Mouse (Mus musculus): Measurements from ENCODE around the gene Mmp9. TPM values are rescaled to one million over a fixed set of nuclear protein-coding genes. Genes with fewer than 3 reads are reported as not detected.

Gene Mmp9
- polyA plus RNA-seq, 1 experiment, result 8.1 TPM

DNA sequence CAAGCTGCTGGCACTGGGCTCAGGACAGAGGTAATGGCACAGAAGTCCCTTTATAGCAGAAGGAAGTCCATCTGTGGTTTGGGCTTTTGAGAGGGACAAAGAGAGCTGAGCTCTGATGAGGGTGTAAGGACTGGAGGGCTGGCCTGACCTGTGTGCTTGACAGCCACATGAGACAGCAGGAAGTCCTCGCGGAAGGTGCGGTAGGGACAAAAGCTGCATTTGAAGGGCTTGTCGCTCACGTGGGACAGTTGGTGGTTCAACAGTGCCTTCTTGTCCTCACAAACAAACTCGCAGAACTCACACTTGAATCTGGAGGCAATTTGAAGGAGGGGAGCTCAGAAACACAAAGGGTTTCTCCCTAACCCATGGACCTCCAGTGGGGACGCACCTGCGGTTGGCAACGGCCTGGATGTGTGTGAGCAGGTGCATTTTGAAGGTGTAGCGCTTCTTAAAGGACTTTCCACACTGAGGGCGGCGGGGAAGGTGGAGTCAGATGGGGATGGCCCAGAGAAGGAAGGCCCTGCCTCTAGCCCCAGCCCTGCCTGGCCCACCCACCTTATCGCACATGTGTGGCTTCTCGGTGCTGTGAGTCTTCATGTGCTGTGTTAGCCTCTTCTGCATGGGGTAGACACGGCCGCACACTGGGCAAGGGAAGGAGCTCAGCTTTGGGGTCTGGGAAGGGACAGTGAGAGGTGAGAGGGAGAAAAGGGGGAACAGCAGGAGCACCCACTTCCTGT, 40.7 kb upstream of the Mmp9 start:
- no peak for TF ChIP-seq CTCF (IDR thresholded peaks at IDR 0.05; ENCODE audit: borderline replicate concordance, insufficient read depth, low read length)
- no peak for TF ChIP-seq POLR2A (IDR thresholded peaks at IDR 0.05; ENCODE audit: low read depth, low read length)
- no peak overlapping the region for H3K27ac ChIP-seq (ENCODE audit: insufficient read depth, low read length)
- no peaks in the 10 kb centered on the region for H3K4me1 ChIP-seq (ENCODE audit: control insufficient read depth, insufficient read depth, low read length)
- no peak overlapping the region for H3K4me3 ChIP-seq (ENCODE audit: insufficient read depth, low read length)

DNA sequence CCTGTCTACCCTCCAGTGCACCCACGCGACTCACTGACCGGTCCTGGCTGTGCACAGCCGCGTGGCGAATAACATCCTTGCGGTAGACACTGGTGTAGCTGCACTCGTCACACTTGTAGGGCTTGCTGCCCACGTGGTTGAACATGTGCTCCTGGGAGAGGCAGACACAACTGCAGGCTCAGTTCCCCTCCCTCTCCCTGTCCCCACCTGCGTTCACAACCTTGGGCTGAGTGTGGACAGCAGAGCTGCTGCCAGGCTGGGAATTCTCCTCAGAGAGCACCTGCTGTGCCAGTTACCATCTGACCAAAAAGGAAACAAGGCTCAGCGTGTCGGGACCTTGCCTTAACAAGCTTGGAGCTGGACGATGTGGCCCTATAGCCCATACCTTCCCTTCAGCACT, 39.2 kb upstream of the Mmp9 start:
- no peak for TF ChIP-seq POLR2A (IDR thresholded peaks at IDR 0.05; ENCODE audit: low read depth, low read length)
- TF ChIP-seq CTCF (IDR thresholded peaks at IDR 0.05; ENCODE audit: borderline replicate concordance, insufficient read depth, low read length), result no peak
- Histone ChIP-seq H3K4me1 (ENCODE audit: control insufficient read depth, insufficient read depth, low read length) (no peaks in the 10 kb centered on the region), H3K4me3 (ENCODE audit: insufficient read depth, low read length) (no peak overlapping the region), H3K27ac (ENCODE audit: insufficient read depth, low read length) (no peak overlapping the region)

- Histone ChIP-seq H3K4me1 (ENCODE audit: control insufficient read depth, insufficient read depth, low read length) (no peaks in the 10 kb centered on the region), H3K4me3 (ENCODE audit: insufficient read depth, low read length) (no peak overlapping the region), H3K27ac (ENCODE audit: insufficient read depth, low read length) (no peak overlapping the region)
- TF ChIP-seq POLR2A (IDR thresholded peaks at IDR 0.05; ENCODE audit: low read depth, low read length) (no peak), CTCF (IDR thresholded peaks at IDR 0.05; ENCODE audit: borderline replicate concordance, insufficient read depth, low read length) (no peak)
Observed at GRCm38 (mm10) chr2:164903496-164903895, 37.1 kb upstream of the Mmp9 start.

GRCm38 (mm10) chr2:164906071-164906470, 34.5 kb upstream of the Mmp9 start:
- H3K27ac ChIP-seq (ENCODE audit: insufficient read depth, low read length), result no peak overlapping the region
- TF ChIP-seq CTCF (IDR thresholded peaks at IDR 0.05; ENCODE audit: borderline replicate concordance, insufficient read depth, low read length) (no peak), POLR2A (IDR thresholded peaks at IDR 0.05; ENCODE audit: low read depth, low read length) (no peak)
- no peak overlapping the region for H3K4me3 ChIP-seq (ENCODE audit: insufficient read depth, low read length)
- H3K4me1 ChIP-seq (ENCODE audit: control insufficient read depth, insufficient read depth, low read length), result no peaks in the 10 kb centered on the region

DNA sequence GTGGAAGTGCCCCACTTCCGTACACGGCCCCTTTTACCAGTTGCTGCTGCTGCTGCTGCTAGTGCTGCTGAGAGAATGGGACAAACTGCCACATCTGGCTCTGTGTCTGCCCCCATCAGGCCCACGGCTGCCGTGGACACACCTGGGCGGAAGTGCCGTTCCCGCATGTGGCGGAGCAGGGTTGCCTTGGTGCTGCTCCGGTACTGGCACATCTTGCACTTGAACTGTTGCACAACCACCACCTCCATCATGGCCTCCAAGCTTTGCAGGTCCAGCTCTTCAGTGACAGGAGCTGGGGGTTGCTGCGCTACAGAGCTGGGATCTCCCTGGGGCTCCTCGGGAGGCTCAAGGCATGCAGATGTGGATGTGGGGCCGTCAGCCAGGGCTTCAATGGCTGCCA, 33.1 kb upstream of the Mmp9 start:
- no peak overlapping the region for H3K27ac ChIP-seq (ENCODE audit: insufficient read depth, low read length)
- TF ChIP-seq CTCF (IDR thresholded peaks at IDR 0.05; ENCODE audit: borderline replicate concordance, insufficient read depth, low read length) (no peak), POLR2A (IDR thresholded peaks at IDR 0.05; ENCODE audit: low read depth, low read length) (no peak)
- no peak overlapping the region for H3K4me3 ChIP-seq (ENCODE audit: insufficient read depth, low read length)
- no peaks in the 10 kb centered on the region for H3K4me1 ChIP-seq (ENCODE audit: control insufficient read depth, insufficient read depth, low read length)

- TF ChIP-seq POLR2A (IDR thresholded peaks at IDR 0.05; ENCODE audit: low read depth, low read length), result no peak
- no peaks in the 10 kb centered on the region for H3K4me1 ChIP-seq (ENCODE audit: control insufficient read depth, insufficient read depth, low read length)
- H3K27ac ChIP-seq (ENCODE audit: insufficient read depth, low read length), result no peak overlapping the region
Observed at GRCm38 (mm10) chr2:164908011-164908410, 32.6 kb upstream of the Mmp9 start.

GRCm38 (mm10) chr2:164909100-164909499, 31.5 kb upstream of the Mmp9 start:
- H3K27ac ChIP-seq (ENCODE audit: insufficient read depth, low read length), result no peak overlapping the region
- H3K4me1 ChIP-seq (ENCODE audit: control insufficient read depth, insufficient read depth, low read length), result no peaks in the 10 kb centered on the region
- no peak overlapping the region for H3K4me3 ChIP-seq (ENCODE audit: insufficient read depth, low read length)
- TF ChIP-seq POLR2A (IDR thresholded peaks at IDR 0.05; ENCODE audit: low read depth, low read length) (no peak), CTCF (IDR thresholded peaks at IDR 0.05; ENCODE audit: borderline replicate concordance, insufficient read depth, low read length) (no peak)

More at GRCm38 (mm10) chr2:164908011-164908410, 32.6 kb upstream of the Mmp9 start:
- no peak overlapping the region for H3K4me3 ChIP-seq (ENCODE audit: insufficient read depth, low read length)

DNA sequence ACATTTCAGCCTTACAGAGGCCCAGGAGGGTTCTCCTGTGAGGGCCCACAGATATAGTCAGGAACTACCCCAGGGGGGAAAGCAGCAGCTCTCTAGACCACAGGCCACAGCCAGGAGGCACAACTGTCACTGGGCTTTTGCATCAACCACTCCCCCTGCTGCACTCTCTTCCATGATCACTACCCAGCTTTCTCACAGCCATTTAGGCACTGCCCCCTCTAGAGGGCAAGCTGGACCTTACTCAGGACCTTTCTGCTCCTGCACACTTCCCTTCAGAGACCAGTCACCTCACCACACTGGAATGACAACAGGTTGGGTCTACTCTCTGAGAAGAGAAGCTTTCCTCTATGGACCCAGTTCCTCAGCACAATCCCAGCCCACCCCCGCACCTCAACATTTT, 31.0 kb upstream of the Mmp9 start:
- Histone ChIP-seq H3K27ac (ENCODE audit: insufficient read depth, low read length) (no peak overlapping the region), H3K4me3 (ENCODE audit: insufficient read depth, low read length) (peak overlapping the region; percentile 88), H3K4me1 (ENCODE audit: control insufficient read depth, insufficient read depth, low read length) (no peaks in the 10 kb centered on the region)
- TF ChIP-seq CTCF (IDR thresholded peaks at IDR 0.05; ENCODE audit: borderline replicate concordance, insufficient read depth, low read length) (peak; percentile 58; the same call in 1 of the 2 replicates), POLR2A (IDR thresholded peaks at IDR 0.05; ENCODE audit: low read depth, low read length) (no peak)

GRCm38 (mm10) chr2:164910360-164911061, 30.1 kb upstream of the Mmp9 start:
- Histone ChIP-seq H3K4me1 (ENCODE audit: control insufficient read depth, insufficient read depth, low read length) (no peaks in the 10 kb centered on the region), H3K27ac (ENCODE audit: insufficient read depth, low read length) (peak overlapping the region; percentile 49), H3K4me3 (ENCODE audit: insufficient read depth, low read length) (peak overlapping the region; percentile 88)
- no peak for TF ChIP-seq POLR2A (IDR thresholded peaks at IDR 0.05; ENCODE audit: low read depth, low read length)
- no peak for TF ChIP-seq CTCF (IDR thresholded peaks at IDR 0.05; ENCODE audit: borderline replicate concordance, insufficient read depth, low read length)

Data from embryonic fibroblast, embryonic 13.5 days (primary cell).